Mouse (Mus musculus): ENCODE data around the gene Vdr. TPM values are rescaled to one million over a fixed set of nuclear protein-coding genes. Genes with fewer than 3 reads are reported as not detected.

The Vdr gene
- polyA plus RNA-seq, 1 experiment from 2014 or later, result 20.6 TPM

GRCm38 (mm10) chr15:97914331-97914747 is 3.9 kb upstream of the Vdr start:
- 14% methylated on average over 9 of the region's 9 CpGs for WGBS
- Histone ChIP-seq H3K36me3 (ENCODE audit: insufficient read depth, low read length) (no peaks in the 10 kb centered on the region), H3K9ac (ENCODE audit: low read depth, low read length) (no peak overlapping the region), H3K4me2 (ENCODE audit: low read length) (no peak overlapping the region), H3K27me3 (ENCODE audit: insufficient read depth, low read length) (no peaks in the 10 kb centered on the region), H3K9me3 (replicated peaks; ENCODE audit: low read length) (no peaks in the 10 kb centered on the region), H3K4me1 (replicated peaks; ENCODE audit: insufficient read depth, low read length) (peaks cover 7% of the 10 kb centered on the region), H3K4me3 (replicated peaks; ENCODE audit: low read depth, low read length) (no peak overlapping the region), H3K27ac (no peak overlapping the region)
- no peak for TF ChIP-seq CTCF (IDR thresholded peaks at IDR 0.05; ENCODE audit: low read depth)
- DNase-seq (ENCODE audit: low spot score) (peak; percentile 64), ATAC-seq (replicated peaks; ENCODE audit: low FRiP score, low read depth) (no peak)

GRCm38 (mm10) chr15:97907801-97908751 is 2.4 kb downstream of the Vdr start:
- Histone ChIP-seq H3K4me1 (replicated peaks; ENCODE audit: insufficient read depth, low read length) (peaks cover 10% of the 10 kb centered on the region), H3K4me3 (replicated peaks; ENCODE audit: low read depth, low read length) (peak overlapping the region; percentile 54), H3K9ac (ENCODE audit: low read depth, low read length) (peak overlapping the region; percentile 53), H3K9me3 (replicated peaks; ENCODE audit: low read length) (no peaks in the 10 kb centered on the region), H3K36me3 (ENCODE audit: insufficient read depth, low read length) (no peaks in the 10 kb centered on the region), H3K27ac (peak overlapping the region; percentile 81), H3K4me2 (ENCODE audit: low read length) (peak overlapping the region; percentile 80), H3K27me3 (ENCODE audit: insufficient read depth, low read length) (no peaks in the 10 kb centered on the region)
- WGBS, result 2% methylated on average over 59 of the region's 59 CpGs
- peak; percentile 92 for ATAC-seq (replicated peaks; ENCODE audit: low FRiP score, low read depth)
- peak; percentile 87 for DNase-seq (ENCODE audit: low spot score)
- TF ChIP-seq CTCF (IDR thresholded peaks at IDR 0.05; ENCODE audit: low read depth), result no peak

- peak overlapping the region; percentile 53; the same call in 1 of the 2 replicates for H3K9ac ChIP-seq (ENCODE audit: low read depth, low read length)
- no peak for DNase-seq (ENCODE audit: low spot score)
- 46% methylated on average over 5 of the region's 5 CpGs for WGBS
- H3K27me3 ChIP-seq (ENCODE audit: insufficient read depth, low read length), result no peaks in the 10 kb centered on the region
- no peak for TF ChIP-seq CTCF (IDR thresholded peaks at IDR 0.05; ENCODE audit: low read depth)
- peak overlapping the region; percentile 54 for H3K4me3 ChIP-seq (replicated peaks; ENCODE audit: low read depth, low read length)
- H3K4me2 ChIP-seq (ENCODE audit: low read length), result peak overlapping the region; percentile 80
- ATAC-seq (replicated peaks; ENCODE audit: low FRiP score, low read depth), result no peak
- H3K36me3 ChIP-seq (ENCODE audit: insufficient read depth, low read length), result no peaks in the 10 kb centered on the region
- peaks cover 10% of the 10 kb centered on the region for H3K4me1 ChIP-seq (replicated peaks; ENCODE audit: insufficient read depth, low read length)
- H3K9me3 ChIP-seq (replicated peaks; ENCODE audit: low read length), result no peaks in the 10 kb centered on the region
- H3K27ac ChIP-seq, result peak overlapping the region; percentile 54; the same call in 1 of the 2 replicates
Measured at GRCm38 (mm10) chr15:97907202-97907601, 3.2 kb downstream of the Vdr start.

- no peaks in the 10 kb centered on the region for H3K9me3 ChIP-seq (replicated peaks; ENCODE audit: low read length)
- no peak overlapping the region for H3K9ac ChIP-seq (ENCODE audit: low read depth, low read length)
- H3K4me1 ChIP-seq (replicated peaks; ENCODE audit: insufficient read depth, low read length), result peaks cover 10% of the 10 kb centered on the region
- TF ChIP-seq CTCF (IDR thresholded peaks at IDR 0.05; ENCODE audit: low read depth), result no peak
- no peak overlapping the region for H3K4me2 ChIP-seq (ENCODE audit: low read length)
- no peak overlapping the region for H3K4me3 ChIP-seq (replicated peaks; ENCODE audit: low read depth, low read length)
- no peak overlapping the region for H3K27ac ChIP-seq
- no peaks in the 10 kb centered on the region for H3K27me3 ChIP-seq (ENCODE audit: insufficient read depth, low read length)
- WGBS, result 70% methylated on average over 6 of the region's 6 CpGs
- no peak for ATAC-seq (replicated peaks; ENCODE audit: low FRiP score, low read depth)
- no peaks in the 10 kb centered on the region for H3K36me3 ChIP-seq (ENCODE audit: insufficient read depth, low read length)
- DNase-seq (ENCODE audit: low spot score), result no peak
Measured at GRCm38 (mm10) chr15:97905281-97905680, 5.1 kb downstream of the Vdr start.

- no peak overlapping the region for H3K4me3 ChIP-seq (replicated peaks; ENCODE audit: low read depth, low read length)
- TF ChIP-seq CTCF (IDR thresholded peaks at IDR 0.05; ENCODE audit: low read depth), result peak; percentile 21; the same call in 1 of the 2 replicates
- H3K9me3 ChIP-seq (replicated peaks; ENCODE audit: low read length), result no peaks in the 10 kb centered on the region
- H3K9ac ChIP-seq (ENCODE audit: low read depth, low read length), result no peak overlapping the region
- DNase-seq (ENCODE audit: low spot score) (peak; percentile 40), ATAC-seq (replicated peaks; ENCODE audit: low FRiP score, low read depth) (no peak)
- H3K4me2 ChIP-seq (ENCODE audit: low read length), result no peak overlapping the region
- H3K4me1 ChIP-seq (replicated peaks; ENCODE audit: insufficient read depth, low read length), result peaks cover 10% of the 10 kb centered on the region
- peak overlapping the region; percentile 38; the same call in 1 of the 2 replicates for H3K27ac ChIP-seq
- no peaks in the 10 kb centered on the region for H3K36me3 ChIP-seq (ENCODE audit: insufficient read depth, low read length)
- 45% methylated on average over 11 of the region's 11 CpGs for WGBS
- H3K27me3 ChIP-seq (ENCODE audit: insufficient read depth, low read length), result no peaks in the 10 kb centered on the region
Measured at GRCm38 (mm10) chr15:97904339-97904991, 6.0 kb downstream of the Vdr start.

GRCm38 (mm10) chr15:97903261-97904009 is 7.0 kb downstream of the Vdr start:
- Histone ChIP-seq H3K4me3 (replicated peaks; ENCODE audit: low read depth, low read length) (no peak overlapping the region), H3K4me2 (ENCODE audit: low read length) (no peak overlapping the region), H3K36me3 (ENCODE audit: insufficient read depth, low read length) (no peaks in the 10 kb centered on the region), H3K27ac (peak overlapping the region; percentile 38; the same call in 1 of the 2 replicates), H3K4me1 (replicated peaks; ENCODE audit: insufficient read depth, low read length) (peaks cover 7% of the 10 kb centered on the region), H3K27me3 (ENCODE audit: insufficient read depth, low read length) (no peaks in the 10 kb centered on the region), H3K9ac (ENCODE audit: low read depth, low read length) (no peak overlapping the region), H3K9me3 (replicated peaks; ENCODE audit: low read length) (no peaks in the 10 kb centered on the region)
- ATAC-seq (replicated peaks; ENCODE audit: low FRiP score, low read depth), result no peak
- DNase-seq (ENCODE audit: low spot score), result no peak
- WGBS, result 67% methylated on average over 15 of the region's 15 CpGs
- TF ChIP-seq CTCF (IDR thresholded peaks at IDR 0.05; ENCODE audit: low read depth), result no peak

All from kidney, postnatal 0 days (tissue).